Mouse (Mus musculus) liver, adult 2 months (tissue): ENCODE data around the gene Aqp5. TPM values are rescaled to one million over a fixed set of nuclear protein-coding genes. Genes with fewer than 3 reads are reported as not detected.

Experiments
- DNase-seq: peaks from one replicate; pipeline ENCODE4 v3.0.0-alpha.2; 2011; ENCODE audit warnings: low read depth, low spot score; ENCODE audit errors: extremely low read depth
- H3K27ac ChIP-seq: fragments of 200-500 bp; replicated peaks from 2 replicates; pipeline ENCODE4 v1.5.1; 2012; ENCODE audit warnings: low read depth, mild to moderate bottlenecking, control low read depth, inconsistent platforms, low read length; ENCODE audit not compliant: insufficient read depth
- H3K27me3 ChIP-seq: fragments of 200-500 bp; 2 replicates; pipeline ENCODE4 v1.6.1; 2012; ENCODE audit warnings: mild to moderate bottlenecking, moderate library complexity, low read length, inconsistent platforms; ENCODE audit not compliant: control insufficient read depth, insufficient read depth
- H3K36me3 ChIP-seq: fragments of 200-500 bp; 2 replicates; pipeline ENCODE4 v1.6.1; 2012; ENCODE audit warnings: low read length, inconsistent platforms; ENCODE audit not compliant: control insufficient read depth, insufficient read depth
- H3K4me1 ChIP-seq: fragments of 200-500 bp; 2 replicates; pipeline ENCODE4 v1.6.1; 2011; ENCODE audit warnings: low read length; ENCODE audit not compliant: control insufficient read depth, insufficient read depth
- H3K4me3 ChIP-seq: fragments of 200-500 bp; 2 replicates; pipeline ENCODE4 v1.5.1; 2011; ENCODE audit warnings: low read depth, mild to moderate bottlenecking, control low read depth, low read length, moderate library complexity; ENCODE audit not compliant: insufficient read depth
- H3K79me2 ChIP-seq: fragments of 200-500 bp; 2 replicates; pipeline ENCODE4 v1.6.1; 2012; ENCODE audit warnings: inconsistent platforms, mild to moderate bottlenecking, low read length, moderate library complexity; ENCODE audit not compliant: control insufficient read depth, insufficient read depth
- H3K9ac ChIP-seq: fragments of 200-500 bp; 2 replicates; pipeline ENCODE4 v1.6.1; 2012; ENCODE audit warnings: low read depth, mild to moderate bottlenecking, control low read depth, inconsistent platforms, low read length
- CTCF ChIP-seq: fragments of 200-500 bp; IDR thresholded peaks from 2 replicates; pipeline ENCODE4 v1.5.1; 2011; ENCODE audit warnings: low read depth, low read length, control low read depth
- POLR2A ChIP-seq: fragments of 200-500 bp; IDR thresholded peaks from 2 replicates; pipeline ENCODE4 v1.6.1; 2011; ENCODE audit warnings: low read length, control low read depth; ENCODE audit not compliant: insufficient read depth; ENCODE audit errors: extremely low read depth
- WGBS: fragments of 180-500 bp; shearing (Covaris S2); methylation state at CpG from one replicate; pipeline ENCODE4 v1.1.7; 2018; 5-methylcytosine and 5-hydroxymethylcytosine counted together
- polyA plus RNA-seq: library from polyadenylated mRNA; depleted of rRNA; stranded (reverse); fragments of >200 nt; gene quantifications from 2 replicates; pipeline ENCODE4 v1.2.3, GENCODE M21; 2012; rRNA removed
- total RNA-seq: library from RNA; depleted of rRNA; stranded (reverse); fragments of >200 nt; gene quantifications from 2 replicates; pipeline ENCODE4 v1.2.3, GENCODE M21; 2014; rRNA removed

Aqp5 gene
- total RNA-seq (0.46 TPM in 1 of 2 replicates, not detected in the other), polyA plus RNA-seq (not detected in 2 replicates)

DNA sequence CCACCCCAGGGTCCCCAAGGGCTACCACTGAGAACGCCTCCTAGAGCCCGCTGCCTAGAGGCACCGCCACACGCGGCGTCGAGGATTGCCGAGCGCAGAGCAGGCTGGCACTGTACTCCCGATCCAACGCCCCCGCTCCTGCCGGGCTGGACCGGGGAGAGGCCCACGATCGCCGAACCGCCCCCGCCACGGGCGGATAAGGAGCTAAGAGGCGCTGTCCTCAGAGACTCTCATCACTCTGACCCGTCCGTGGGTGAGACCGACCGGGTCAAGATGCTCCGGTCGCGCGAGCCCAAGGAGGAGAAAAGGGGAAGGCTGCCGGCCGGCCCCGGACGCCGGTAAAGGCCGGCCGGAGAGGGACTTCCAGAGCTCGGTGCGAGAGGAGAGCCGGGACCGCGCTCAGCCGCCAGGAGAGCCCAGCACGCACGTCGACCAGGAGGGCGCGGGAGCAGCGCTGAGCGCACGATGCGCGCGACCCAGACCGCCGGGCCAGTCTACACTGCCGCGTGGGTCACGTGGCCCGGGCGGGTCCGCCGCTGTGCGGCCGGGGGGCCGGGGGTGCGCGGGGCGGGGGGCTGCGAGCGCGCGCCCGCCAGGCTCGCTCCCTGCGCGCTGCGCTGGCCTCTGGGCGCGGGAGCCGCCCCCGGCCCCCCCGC lies at the start of gene Aqp5:
Aqp5 (plus strand) TSS at position 354 of the 656 bp plus-strand sequence.
- Histone ChIP-seq H3K4me1 (no peaks in the 10 kb centered on the region), H3K9ac (no peak within 1 kb of the TSS), H3K27ac (no peak within 1 kb of the TSS), H3K4me3 (peak within 1 kb of the TSS; percentile 17; the same call in 1 of the 2 replicates), H3K79me2 (no peaks in the 10 kb centered on the region), H3K36me3 (no peaks in the 10 kb centered on the region), H3K27me3 (peaks cover 12% of the 10 kb centered on the region; the same call in 1 of the 2 replicates)
- DNase-seq, result no peak
- TF ChIP-seq POLR2A (no peak), CTCF (no peak)
- WGBS, result 3% methylated on average over 79 of the region's 83 CpGs

- H3K4me3 ChIP-seq, result no peak overlapping the region
- 67% methylated on average over 7 of the region's 7 CpGs for WGBS
- H3K36me3 ChIP-seq, result no peaks in the 10 kb centered on the region
- no peaks in the 10 kb centered on the region for H3K27me3 ChIP-seq
- no peaks in the 10 kb centered on the region for H3K4me1 ChIP-seq
- DNase-seq, result no peak
- TF ChIP-seq POLR2A (no peak), CTCF (no peak)
- H3K27ac ChIP-seq, result no peak overlapping the region
- H3K79me2 ChIP-seq, result no peaks in the 10 kb centered on the region
- H3K9ac ChIP-seq, result no peak overlapping the region
Observed at GRCm38 (mm10) chr15:99544047-99544446, 46.5 kb upstream of the Aqp5 start.

- Histone ChIP-seq H3K4me3 (no peak overlapping the region), H3K36me3 (no peaks in the 10 kb centered on the region), H3K27me3 (no peaks in the 10 kb centered on the region), H3K27ac (no peak overlapping the region), H3K4me1 (no peaks in the 10 kb centered on the region), H3K79me2 (no peaks in the 10 kb centered on the region), H3K9ac (no peak overlapping the region)
- no peak for DNase-seq
- 83% methylated on average over 11 of the region's 11 CpGs for WGBS
- TF ChIP-seq POLR2A, result no peak
- no peak for TF ChIP-seq CTCF
Observed at GRCm38 (mm10) chr15:99546596-99546995, 44.0 kb upstream of the Aqp5 start.

- Histone ChIP-seq H3K4me3 (no peak overlapping the region), H3K4me1 (no peaks in the 10 kb centered on the region), H3K27ac (no peak overlapping the region), H3K79me2 (no peaks in the 10 kb centered on the region), H3K36me3 (no peaks in the 10 kb centered on the region), H3K27me3 (no peaks in the 10 kb centered on the region), H3K9ac (no peak overlapping the region)
- WGBS, result 78% methylated on average over 6 of the region's 6 CpGs
- DNase-seq, result no peak
- no peak for TF ChIP-seq CTCF
- TF ChIP-seq POLR2A, result no peak
Observed at GRCm38 (mm10) chr15:99547732-99548131, 42.9 kb upstream of the Aqp5 start.

GRCm38 (mm10) chr15:99549901-99550300 lies 40.7 kb upstream of the Aqp5 start:
- WGBS, result 67% methylated on average over 2 of the region's 2 CpGs
- H3K9ac ChIP-seq, result no peak overlapping the region
- no peak overlapping the region for H3K4me3 ChIP-seq
- no peaks in the 10 kb centered on the region for H3K4me1 ChIP-seq
- H3K27me3 ChIP-seq, result no peaks in the 10 kb centered on the region
- H3K79me2 ChIP-seq, result no peaks in the 10 kb centered on the region
- H3K27ac ChIP-seq, result no peak overlapping the region
- DNase-seq, result no peak
- TF ChIP-seq POLR2A (no peak), CTCF (no peak)
- no peaks in the 10 kb centered on the region for H3K36me3 ChIP-seq

- no peak overlapping the region for H3K27ac ChIP-seq
- H3K9ac ChIP-seq, result no peak overlapping the region
- DNase-seq, result no peak
- no peaks in the 10 kb centered on the region for H3K79me2 ChIP-seq
- H3K4me1 ChIP-seq, result no peaks in the 10 kb centered on the region
- TF ChIP-seq POLR2A, result no peak
- TF ChIP-seq CTCF, result no peak
- H3K4me3 ChIP-seq, result no peak overlapping the region
- no peaks in the 10 kb centered on the region for H3K36me3 ChIP-seq
- WGBS, result 74% methylated on average over 6 of the region's 6 CpGs
- no peaks in the 10 kb centered on the region for H3K27me3 ChIP-seq
Observed at GRCm38 (mm10) chr15:99553767-99554166, 36.8 kb upstream of the Aqp5 start.
